Mouse (Mus musculus) heart, embryonic 15.5 days (tissue): Measurements from ENCODE around the gene Ptchd4. TPM values are rescaled to one million over a fixed set of nuclear protein-coding genes. Genes with fewer than 3 reads are reported as not detected.
A peak's percentile ranks its signal among the peaks of the same experiment; 100 is the strongest.

Experiments used
- ATAC-seq: fragments of 200-750 bp; cut with Nextera tagmentation; replicated peaks from 2 replicates; pipeline ENCODE4 v1.8.0; 2017; ENCODE audit warnings: low read depth, moderate TSS enrichment; ENCODE audit not compliant: insufficient number of reproducible peaks, insufficient read depth, low FRiP score
- H3K27ac ChIP-seq: fragments of 300-500 bp; sonication (generic); 2 replicates; pipeline ENCODE4 v1.5.1; 2015; ENCODE audit warnings: mild to moderate bottlenecking, inconsistent platforms
- H3K27me3 ChIP-seq: fragments of 300-500 bp; sonication (generic); 2 replicates; pipeline ENCODE4 v1.6.1; 2015; ENCODE audit warnings: inconsistent platforms
- H3K36me3 ChIP-seq: fragments of 300-500 bp; sonication (generic); 2 replicates; pipeline ENCODE4 v1.6.1; 2015; ENCODE audit warnings: mild to moderate bottlenecking, inconsistent platforms
- H3K4me1 ChIP-seq: fragments of 300-500 bp; sonication (generic); replicated peaks from 2 replicates; pipeline ENCODE4 v1.6.1; 2015; ENCODE audit warnings: inconsistent platforms
- H3K4me2 ChIP-seq: fragments of 300-500 bp; sonication (generic); 2 replicates; pipeline ENCODE4 v1.6.1; 2015; ENCODE audit warnings: inconsistent platforms, mild to moderate bottlenecking, moderate library complexity
- H3K4me3 ChIP-seq: fragments of 300-500 bp; sonication (generic); 2 replicates; pipeline ENCODE4 v1.5.1; 2015; ENCODE audit warnings: mild to moderate bottlenecking, inconsistent platforms
- H3K9ac ChIP-seq: fragments of 300-500 bp; sonication (generic); 2 replicates; pipeline ENCODE4 v1.6.1; 2015; ENCODE audit warnings: mild to moderate bottlenecking, inconsistent platforms
- H3K9me3 ChIP-seq: fragments of 300-500 bp; sonication (generic); replicated peaks from 2 replicates; pipeline ENCODE4 v1.6.1; 2016; ENCODE audit warnings: inconsistent platforms
- WGBS: fragments of 180-500 bp; shearing (Covaris S2); methylation state at CpG from one replicate; pipeline ENCODE4 v1.1.7; 2015; ENCODE audit warnings: mixed read lengths; 5-methylcytosine and 5-hydroxymethylcytosine counted together
- polyA plus RNA-seq: library from polyadenylated mRNA; unstranded; fragments of >200 nt; fragmentation: Nextera tagmentation; extraction: Ambion mirVana; gene quantifications from 2 replicates; pipeline ENCODE4 v1.2.1, GENCODE M21; 2015

Gene Ptchd4
- polyA plus RNA-seq, 1 experiment from 2014 or later: 0.08 TPM

DNA sequence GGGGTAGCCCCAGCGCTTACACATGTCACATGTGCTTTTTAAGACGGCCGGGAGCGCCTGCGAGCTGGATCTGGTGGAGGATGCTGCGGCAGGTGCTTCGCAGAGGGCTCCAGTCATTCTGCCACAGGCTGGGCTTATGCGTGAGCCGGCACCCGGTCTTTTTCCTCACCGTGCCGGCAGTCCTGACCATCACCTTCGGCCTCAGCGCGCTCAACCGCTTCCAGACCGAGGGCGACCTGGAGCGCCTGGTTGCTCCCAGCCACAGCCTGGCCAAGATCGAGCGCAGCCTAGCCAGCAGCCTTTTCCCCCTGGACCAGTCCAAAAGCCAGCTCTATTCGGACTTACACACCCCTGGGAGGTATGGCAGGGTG, 850 bp downstream of the Ptchd4 start:
- peaks cover 26% of the 10 kb centered on the region for H3K27me3 ChIP-seq
- no peaks in the 10 kb centered on the region for H3K36me3 ChIP-seq
- peak overlapping the region; percentile 96 for H3K4me2 ChIP-seq
- no peaks in the 10 kb centered on the region for H3K9me3 ChIP-seq
- WGBS: 2% methylated on average over 22 of the region's 22 CpGs
- peak overlapping the region; percentile 60 for H3K4me3 ChIP-seq
- no peak overlapping the region for H3K27ac ChIP-seq
- H3K4me1 ChIP-seq: peaks cover 10% of the 10 kb centered on the region
- no peak overlapping the region for H3K9ac ChIP-seq
- ATAC-seq: 0 out of 2 replicates have a peak, but pooled peaks have one; percentile 35

DNA sequence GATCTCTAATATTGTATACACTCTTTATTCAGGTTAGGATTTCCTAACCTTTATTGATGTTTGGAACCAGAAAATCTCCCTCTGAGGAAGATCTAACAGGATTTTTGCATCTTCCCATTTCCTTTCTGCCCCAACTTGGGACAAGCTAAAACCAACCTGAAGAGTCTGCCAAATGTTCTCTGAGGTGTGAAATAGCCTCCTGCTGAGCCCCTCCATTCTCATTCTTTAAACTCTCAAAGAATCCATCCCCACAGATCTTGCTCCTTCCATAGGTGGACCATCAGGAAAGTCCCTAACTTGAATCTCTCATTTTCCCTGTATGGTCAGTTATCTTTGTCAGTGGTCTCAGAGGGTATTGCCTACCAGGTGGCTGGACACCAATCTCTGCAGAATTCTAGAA, 20.0 kb downstream of the Ptchd4 start:
- no peaks in the 10 kb centered on the region for H3K9me3 ChIP-seq
- no peaks in the 10 kb centered on the region for H3K36me3 ChIP-seq
- H3K4me2 ChIP-seq: no peak overlapping the region
- H3K27me3 ChIP-seq: no peaks in the 10 kb centered on the region
- H3K4me3 ChIP-seq: no peak overlapping the region
- no peak overlapping the region for H3K9ac ChIP-seq
- H3K4me1 ChIP-seq: no peaks in the 10 kb centered on the region
- H3K27ac ChIP-seq: no peak overlapping the region
- ATAC-seq: no peak

DNA sequence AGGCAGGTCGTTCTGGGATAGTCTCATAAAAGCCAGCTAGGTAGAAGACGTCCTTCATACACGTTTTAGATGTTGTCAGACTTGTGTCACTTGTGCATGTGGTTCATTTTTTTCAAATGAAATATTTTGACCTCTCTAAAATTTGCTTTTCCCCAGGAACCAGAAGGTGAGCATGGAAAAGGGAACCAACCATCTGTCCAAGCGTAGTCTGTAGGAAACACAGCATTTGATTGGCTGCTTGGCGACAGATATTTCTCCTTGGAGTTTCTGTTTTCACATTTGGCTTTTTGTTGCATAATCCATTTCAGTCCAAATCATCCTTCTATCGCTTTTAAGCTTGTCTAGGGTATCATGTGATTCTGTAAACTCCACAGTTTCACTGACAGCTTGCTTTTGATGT, 20.8 kb downstream of the Ptchd4 start:
- H3K4me1 ChIP-seq: no peaks in the 10 kb centered on the region
- no peak overlapping the region for H3K4me2 ChIP-seq
- no peaks in the 10 kb centered on the region for H3K36me3 ChIP-seq
- ATAC-seq: no peak
- H3K27me3 ChIP-seq: no peaks in the 10 kb centered on the region
- H3K27ac ChIP-seq: no peak overlapping the region
- WGBS: 75% methylated on average over 6 of the region's 6 CpGs
- H3K4me3 ChIP-seq: no peak overlapping the region
- H3K9me3 ChIP-seq: no peaks in the 10 kb centered on the region
- H3K9ac ChIP-seq: no peak overlapping the region

DNA sequence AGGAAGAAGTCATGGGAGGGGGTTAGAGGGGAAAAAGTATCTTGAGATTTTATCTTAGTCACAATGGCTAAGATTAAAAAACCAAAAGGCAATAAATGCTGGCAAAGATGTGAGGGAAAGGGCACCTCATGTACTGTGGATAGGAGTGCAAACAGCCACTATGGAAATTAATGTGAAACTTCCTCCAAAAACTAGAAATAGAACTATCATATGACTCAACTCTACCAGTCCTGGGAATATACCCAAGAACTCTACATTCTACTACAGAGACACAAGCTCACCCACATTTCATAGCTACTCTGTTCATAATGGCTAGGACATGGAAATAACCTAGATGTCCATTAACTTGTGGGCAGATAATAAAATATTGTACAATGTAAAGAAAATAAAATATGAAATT, 30.3 kb downstream of the Ptchd4 start:
- Histone ChIP-seq H3K27ac (no peak overlapping the region), H3K9ac (no peak overlapping the region), H3K4me2 (no peak overlapping the region), H3K4me3 (no peak overlapping the region), H3K27me3 (no peaks in the 10 kb centered on the region), H3K4me1 (no peaks in the 10 kb centered on the region), H3K9me3 (no peaks in the 10 kb centered on the region), H3K36me3 (no peaks in the 10 kb centered on the region)
- ATAC-seq: no peak

DNA sequence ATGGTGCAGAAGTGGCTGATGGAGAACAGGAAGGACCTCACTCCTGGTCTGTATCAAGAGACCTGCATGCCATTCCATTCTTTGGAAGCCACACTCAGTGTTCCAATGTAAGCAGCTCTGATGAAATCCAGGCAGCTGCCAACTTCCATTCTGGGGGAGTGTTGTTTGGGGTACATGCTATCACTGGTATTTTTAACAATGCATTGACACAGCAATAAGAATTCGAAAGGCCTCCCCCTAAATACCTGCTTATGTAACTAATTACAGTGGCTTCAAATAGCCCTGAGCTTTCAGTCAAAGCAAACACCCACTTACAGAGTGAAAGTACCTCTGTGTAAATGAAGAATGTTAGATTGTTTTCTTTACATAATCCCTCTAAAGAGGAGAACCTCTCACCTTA, 42.7 kb downstream of the Ptchd4 start:
- Histone ChIP-seq H3K27ac (no peak overlapping the region), H3K27me3 (no peaks in the 10 kb centered on the region), H3K36me3 (no peaks in the 10 kb centered on the region), H3K4me2 (no peak overlapping the region), H3K4me1 (0 out of 2 replicates have a peak, but pooled peaks cover 2% of the 10 kb centered on the region), H3K9ac (no peak overlapping the region), H3K4me3 (no peak overlapping the region), H3K9me3 (no peaks in the 10 kb centered on the region)
- no peak for ATAC-seq
- WGBS: 22% methylated on average over 1 of the region's 1 CpGs

DNA sequence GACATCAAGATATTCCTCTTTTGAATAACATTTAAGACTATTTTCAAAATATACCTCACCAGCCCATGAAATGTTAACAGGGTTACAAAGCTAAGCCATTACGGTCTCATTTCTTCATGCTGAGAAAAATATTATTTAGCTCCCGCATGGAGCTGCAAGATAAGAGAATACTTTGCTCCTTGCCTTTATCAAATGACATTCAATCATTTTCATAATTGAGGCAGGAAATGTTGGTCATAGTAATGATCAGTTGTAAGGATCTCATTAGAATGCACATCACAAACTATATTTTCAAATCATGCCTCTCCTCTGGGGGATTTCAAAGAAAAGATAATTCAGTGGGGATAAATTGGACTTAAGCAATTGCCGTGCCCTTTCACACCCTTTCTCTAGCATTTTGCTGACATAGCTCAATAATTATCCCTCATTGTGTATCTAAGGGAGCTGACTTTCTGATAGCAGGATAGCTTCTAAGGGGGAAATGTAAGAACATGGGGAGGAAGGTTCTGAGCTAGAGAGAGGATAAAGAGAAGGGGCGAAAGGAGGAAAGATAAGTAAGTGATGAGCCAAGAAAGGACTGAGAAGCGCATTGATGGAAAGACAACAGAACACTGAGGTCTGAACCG, 47.5 kb downstream of the Ptchd4 start:
- Histone ChIP-seq H3K4me3 (no peak overlapping the region), H3K9ac (no peak overlapping the region), H3K9me3 (no peaks in the 10 kb centered on the region), H3K27me3 (no peaks in the 10 kb centered on the region), H3K27ac (no peak overlapping the region), H3K36me3 (no peaks in the 10 kb centered on the region), H3K4me1 (0 out of 2 replicates have a peak, but pooled peaks cover 2% of the 10 kb centered on the region), H3K4me2 (no peak overlapping the region)
- no peak for ATAC-seq
- WGBS: 66% methylated on average over 6 of the region's 6 CpGs

DNA sequence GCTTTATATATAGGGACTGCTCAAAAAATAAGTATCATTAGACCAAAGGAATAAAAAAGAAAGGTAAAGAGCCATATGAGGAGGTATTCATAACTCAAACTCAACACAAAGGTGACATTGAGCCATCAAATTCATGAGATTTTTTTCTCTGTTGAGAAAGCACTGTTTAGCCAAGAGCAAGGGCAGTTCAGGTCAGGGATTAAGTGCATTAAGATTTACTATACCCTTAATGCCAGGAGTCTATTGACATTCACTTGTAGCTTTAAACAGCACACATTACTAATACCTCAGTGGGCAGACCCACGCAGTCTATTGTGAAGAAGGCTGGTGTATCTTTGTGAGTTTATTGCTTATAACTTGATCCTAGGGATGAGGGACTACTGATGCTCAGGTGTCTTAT, 49.0 kb downstream of the Ptchd4 start:
- H3K9ac ChIP-seq: no peak overlapping the region
- no peak overlapping the region for H3K4me2 ChIP-seq
- 43% methylated on average over 1 of the region's 1 CpGs for WGBS
- H3K27me3 ChIP-seq: no peaks in the 10 kb centered on the region
- H3K9me3 ChIP-seq: no peaks in the 10 kb centered on the region
- ATAC-seq: no peak
- H3K36me3 ChIP-seq: no peaks in the 10 kb centered on the region
- H3K4me3 ChIP-seq: no peak overlapping the region
- H3K4me1 ChIP-seq: no peaks in the 10 kb centered on the region
- H3K27ac ChIP-seq: no peak overlapping the region

DNA sequence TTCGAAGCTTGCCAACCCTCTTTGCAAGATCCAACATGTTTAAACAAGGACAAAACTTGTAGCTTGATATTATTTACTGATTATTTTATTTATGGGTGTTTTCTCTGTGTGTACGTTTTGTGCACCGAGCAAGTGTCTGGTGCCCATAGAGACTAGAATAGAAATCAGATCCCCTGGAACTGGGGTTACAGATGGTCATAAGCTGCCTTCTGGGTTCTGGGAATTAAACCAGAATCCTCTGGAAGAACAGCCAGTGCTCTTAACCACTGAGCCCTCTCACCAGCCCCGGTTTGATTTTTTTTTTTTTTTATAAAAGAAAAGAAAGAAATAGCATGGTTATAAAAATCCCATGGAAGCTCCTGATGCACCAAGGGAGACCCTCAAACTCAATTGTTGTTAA, 59.1 kb downstream of the Ptchd4 start:
- Histone ChIP-seq H3K4me2 (no peak overlapping the region), H3K27me3 (no peaks in the 10 kb centered on the region), H3K4me3 (no peak overlapping the region), H3K36me3 (no peaks in the 10 kb centered on the region), H3K4me1 (no peaks in the 10 kb centered on the region), H3K27ac (no peak overlapping the region), H3K9ac (no peak overlapping the region), H3K9me3 (no peaks in the 10 kb centered on the region)
- 90% methylated on average over 4 of the region's 4 CpGs for WGBS
- no peak for ATAC-seq

DNA sequence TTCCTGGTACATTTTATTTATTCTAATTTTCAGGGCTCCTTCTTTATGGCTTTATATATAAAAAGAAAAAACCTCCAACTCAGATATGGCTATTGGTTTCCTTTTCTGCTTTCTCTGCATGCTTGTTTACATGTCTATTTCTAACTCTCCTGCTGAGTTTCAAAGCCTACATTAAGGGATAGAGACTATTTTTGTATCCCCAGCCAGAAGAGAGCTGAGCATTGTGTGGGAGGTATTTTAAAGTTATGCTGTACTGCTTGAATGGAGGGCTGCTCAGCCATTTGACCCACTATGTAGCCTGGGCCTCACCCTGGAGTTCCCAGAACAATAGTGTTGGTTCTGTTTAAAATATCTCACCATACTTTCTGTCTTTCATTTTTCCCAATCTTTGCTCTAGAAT, 77.3 kb downstream of the Ptchd4 start:
- H3K9ac ChIP-seq: no peak overlapping the region
- no peak overlapping the region for H3K4me2 ChIP-seq
- no peaks in the 10 kb centered on the region for H3K9me3 ChIP-seq
- no peak overlapping the region for H3K4me3 ChIP-seq
- ATAC-seq: no peak
- no peaks in the 10 kb centered on the region for H3K36me3 ChIP-seq
- H3K27me3 ChIP-seq: no peaks in the 10 kb centered on the region
- no peak overlapping the region for H3K27ac ChIP-seq
- H3K4me1 ChIP-seq: no peaks in the 10 kb centered on the region

DNA sequence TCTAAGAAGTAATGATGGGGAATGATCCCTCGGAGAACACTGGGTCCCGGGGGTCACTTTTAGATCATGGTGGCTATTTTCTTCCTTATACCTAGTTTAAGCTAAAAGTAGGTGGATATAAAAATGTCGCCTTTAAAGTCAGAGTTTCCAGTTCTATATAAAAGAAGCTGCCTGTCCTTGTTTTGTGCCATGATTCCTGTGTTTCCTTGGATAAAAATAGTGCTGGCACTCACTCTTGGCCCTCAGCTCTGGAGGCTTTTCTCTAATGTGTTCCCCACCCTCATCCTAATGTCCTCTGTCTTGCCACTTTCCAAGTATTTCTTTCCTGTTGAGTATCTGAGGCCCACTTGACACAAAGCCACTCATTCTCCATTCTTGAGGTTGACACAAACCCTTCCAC, 79.6 kb downstream of the Ptchd4 start:
- no peaks in the 10 kb centered on the region for H3K4me1 ChIP-seq
- no peak overlapping the region for H3K9ac ChIP-seq
- no peak overlapping the region for H3K27ac ChIP-seq
- WGBS: 83% methylated on average over 3 of the region's 3 CpGs
- no peaks in the 10 kb centered on the region for H3K27me3 ChIP-seq
- H3K4me2 ChIP-seq: no peak overlapping the region
- H3K9me3 ChIP-seq: no peaks in the 10 kb centered on the region
- ATAC-seq: no peak
- no peak overlapping the region for H3K4me3 ChIP-seq
- H3K36me3 ChIP-seq: no peaks in the 10 kb centered on the region

DNA sequence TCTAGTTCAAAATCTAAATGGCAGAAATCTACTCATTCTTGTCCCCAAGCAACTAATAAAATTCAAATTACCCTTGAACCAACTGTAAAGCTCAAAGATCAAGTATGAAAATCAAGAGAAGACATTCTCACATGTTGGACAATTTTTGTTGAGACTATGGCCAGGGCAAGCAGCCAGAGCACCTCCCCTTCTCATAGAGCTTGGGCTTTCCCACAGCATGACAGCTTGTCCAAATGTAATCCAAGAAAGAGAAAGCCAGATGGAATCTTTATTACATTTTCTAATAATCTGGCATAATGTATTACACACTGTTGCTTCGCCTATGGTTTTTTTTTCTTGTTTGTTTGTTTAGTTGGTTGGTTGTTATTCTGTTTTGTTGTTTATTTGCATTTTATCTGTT, 102.7 kb downstream of the Ptchd4 start:
- Histone ChIP-seq H3K9ac (no peak overlapping the region), H3K4me3 (no peak overlapping the region), H3K27me3 (no peaks in the 10 kb centered on the region), H3K9me3 (no peaks in the 10 kb centered on the region), H3K27ac (no peak overlapping the region), H3K4me2 (no peak overlapping the region), H3K36me3 (no peaks in the 10 kb centered on the region), H3K4me1 (no peaks in the 10 kb centered on the region)
- ATAC-seq: no peak
- 74% methylated on average over 1 of the region's 1 CpGs for WGBS

DNA sequence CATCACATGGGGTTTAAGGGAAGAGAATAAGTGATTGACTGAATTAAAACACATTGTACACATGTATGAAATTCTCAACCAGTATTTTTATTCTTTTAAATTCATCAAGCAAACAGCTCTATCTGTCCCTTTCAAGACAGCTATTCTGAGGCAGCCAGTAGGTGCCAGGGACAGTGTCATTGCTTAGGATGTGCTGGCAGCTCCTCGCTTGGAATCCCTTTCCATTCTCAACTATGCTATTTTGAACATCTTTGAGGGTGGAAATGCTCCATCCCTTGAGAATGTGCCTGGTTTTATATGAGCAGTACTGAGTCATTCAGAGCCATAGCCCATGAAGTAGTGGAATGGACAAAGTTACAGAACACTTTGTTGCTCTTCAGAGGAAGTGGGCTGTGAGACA, 112.2 kb downstream of the Ptchd4 start:
- ATAC-seq: no peak
- WGBS: 85% methylated on average over 1 of the region's 1 CpGs
- no peaks in the 10 kb centered on the region for H3K27me3 ChIP-seq
- H3K36me3 ChIP-seq: no peaks in the 10 kb centered on the region
- no peak overlapping the region for H3K27ac ChIP-seq
- no peaks in the 10 kb centered on the region for H3K4me1 ChIP-seq
- no peak overlapping the region for H3K4me3 ChIP-seq
- H3K4me2 ChIP-seq: no peak overlapping the region
- H3K9ac ChIP-seq: no peak overlapping the region
- no peaks in the 10 kb centered on the region for H3K9me3 ChIP-seq
